Comparison of ENCODE assay signal across 10 mouse cellular contexts in the genomic region with DNA sequence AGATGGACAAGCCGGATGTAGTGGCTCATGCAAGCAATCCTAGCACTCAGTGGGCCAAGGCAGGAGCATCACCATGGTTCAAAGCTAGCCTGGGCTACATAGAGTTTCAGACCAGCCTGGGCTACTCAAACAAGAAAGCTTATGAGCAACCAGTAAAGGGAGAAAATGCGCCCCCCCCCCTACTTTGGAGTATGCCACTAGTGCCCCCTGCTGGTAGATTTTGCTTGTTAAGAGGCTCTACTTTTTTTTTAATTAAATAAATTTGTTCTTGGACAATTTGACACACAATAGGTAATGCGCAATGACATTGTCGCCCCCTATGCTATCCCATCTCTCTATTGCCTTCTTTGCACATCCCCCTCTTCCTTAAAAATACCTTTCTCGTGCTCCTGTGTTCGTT. TPM values are rescaled to one million over a fixed set of nuclear protein-coding genes. Genes with fewer than 3 reads are reported as not detected.
DNase-seq lines count a peak whose midpoint lies in the region; ATAC-seq lines count a peak whose summit lies in the region.
"Had no signal": no experiment of that assay in that cellular context is flagged by ENCODE, and none has a peak within 500 bp of the region (broad histone marks: within the 10 kb centered on the region; RNA-seq: fewer than 3 reads in every experiment).

No protein-coding gene starts in this region.

- ATAC-seq in intestine, embryonic 14.5 days (replicated peaks; ENCODE audit: low FRiP score, low TSS enrichment, low read depth) = no peak
- no peak for ATAC-seq in intestine, embryonic 15.5 days
- 0 out of 2 replicates have a peak, but pooled peaks have one; percentile 18 for ATAC-seq in common myeloid progenitor, adult 5-6 weeks (replicated peaks; ENCODE audit: low read depth, poor library complexity, severe bottlenecking)

- 60% methylated on average over 6 of the region's 6 CpGs for WGBS in intestine, embryonic 14.5 days
- WGBS in intestine, embryonic 15.5 days = 64% methylated on average over 6 of the region's 6 CpGs

- H3K4me2 ChIP-seq in intestine, embryonic 14.5 days (ENCODE audit: low read length) = no peak overlapping the region
- H3K4me2 ChIP-seq in intestine, embryonic 15.5 days (replicated peaks) = no peak overlapping the region
- H3K4me2 ChIP-seq: liver, embryonic 15.5 days had no signal

- H3K9ac ChIP-seq in intestine, embryonic 14.5 days (ENCODE audit: low read length) = no peak overlapping the region
- no peak overlapping the region for H3K9ac ChIP-seq in intestine, embryonic 15.5 days
- H3K9ac ChIP-seq: liver, embryonic 15.5 days had no signal

- no peaks in the 10 kb centered on the region for H3K36me3 ChIP-seq in intestine, embryonic 14.5 days (ENCODE audit: control insufficient read depth, insufficient read depth, low read length)
- H3K36me3 ChIP-seq in intestine, embryonic 15.5 days = no peaks in the 10 kb centered on the region
- H3K36me3 ChIP-seq: liver, embryonic 15.5 days had no signal

- H3K27ac ChIP-seq in intestine, embryonic 14.5 days (ENCODE audit: low read depth) = no peak overlapping the region
- no peak overlapping the region for H3K27ac ChIP-seq in intestine, embryonic 15.5 days
- H3K27ac ChIP-seq: liver, embryonic 15.5 days had no signal

- DNase-seq in intestine, embryonic 14.5 days (ENCODE audit: low spot score) = peak; percentile 64
- DNase-seq in urinary bladder, postnatal 25 days (ENCODE audit: low spot score) = peak; percentile 59
- DNase-seq in urinary bladder, postnatal 36 days (ENCODE audit: low spot score in 2 of 2) = no peak
- DNase-seq in lung, postnatal 36 days = peak; percentile 73
- DNase-seq in urinary bladder, postnatal 10 days (ENCODE audit: low spot score) = no peak
- no peak for DNase-seq in left cerebral cortex, adult 9 months (ENCODE audit: low spot score in 2 of 2)

- H3K9me3 ChIP-seq in intestine, embryonic 14.5 days (ENCODE audit: control insufficient read depth, low read length) = no peaks in the 10 kb centered on the region
- H3K9me3 ChIP-seq in intestine, embryonic 15.5 days = no peaks in the 10 kb centered on the region
- H3K9me3 ChIP-seq: liver, embryonic 15.5 days had no signal

- H3K4me1 ChIP-seq in intestine, embryonic 14.5 days (replicated peaks; ENCODE audit: control insufficient read depth, insufficient read depth, low read length) = no peaks in the 10 kb centered on the region
- H3K4me1 ChIP-seq in intestine, embryonic 15.5 days (replicated peaks) = no peaks in the 10 kb centered on the region
- H3K4me1 ChIP-seq: liver, embryonic 15.5 days had no signal

- no peak overlapping the region for H3K4me3 ChIP-seq in intestine, embryonic 14.5 days (ENCODE audit: low read depth, low read length)
- H3K4me3 ChIP-seq in intestine, embryonic 15.5 days (replicated peaks) = no peak overlapping the region
- H3K4me3 ChIP-seq: erythroblast, embryonic 14.5 days; liver, embryonic 15.5 days had no signal

- no peaks in the 10 kb centered on the region for H3K27me3 ChIP-seq in intestine, embryonic 14.5 days (replicated peaks; ENCODE audit: control insufficient read depth, insufficient read depth, low read length)
- no peaks in the 10 kb centered on the region for H3K27me3 ChIP-seq in intestine, embryonic 15.5 days (replicated peaks)
- H3K27me3 ChIP-seq: liver, embryonic 15.5 days had no signal

RNA-seq across cellular contexts. Expression of a gene that starts 9.9 kb away (rescaled TPM):
- polyA plus RNA-seq in intestine, embryonic 14.5 days (2014; fragmentation: Nextera tagmentation; extraction: Ambion mirVana) = 0.43 and 0.62 TPM in 2 replicates
- 4.8 and 5.9 TPM in 2 replicates for polyA plus RNA-seq in intestine, embryonic 15.5 days (2015; fragmentation: Nextera tagmentation; extraction: Ambion mirVana)
- not detected in 2 replicates for total RNA-seq in common myeloid progenitor, adult 5-6 weeks (2017)
- polyA plus RNA-seq: erythroblast, embryonic 14.5 days had no signal

RNA-seq across cellular contexts. Expression of a gene that starts 45.4 kb away (rescaled TPM):
- polyA plus RNA-seq in intestine, embryonic 14.5 days (2014; fragmentation: Nextera tagmentation; extraction: Ambion mirVana) = not detected in 2 replicates
- polyA plus RNA-seq in intestine, embryonic 15.5 days (2015; fragmentation: Nextera tagmentation; extraction: Ambion mirVana) = not detected in 2 replicates
- not detected in 2 replicates for total RNA-seq in common myeloid progenitor, adult 5-6 weeks (2017)
- polyA plus RNA-seq: erythroblast, embryonic 14.5 days had no signal

Comparison
In these comparisons a context has a peak if more than half of its experiments do, and no peak if none do; other contexts are left out.
1. DNase-seq: peak in intestine, embryonic 14.5 days (single experiment), urinary bladder, postnatal 25 days (single experiment) and lung, postnatal 36 days (single experiment); none in urinary bladder, postnatal 36 days (0 of 2), urinary bladder, postnatal 10 days (single experiment) and left cerebral cortex, adult 9 months (0 of 2).